Mouse (Mus musculus) hindbrain, embryonic 15.5 days (tissue): Measurements from ENCODE around the gene Gm28374. TPM values are rescaled to one million over a fixed set of nuclear protein-coding genes. Genes with fewer than 3 reads are reported as not detected.
A peak's percentile ranks its signal among the peaks of the same experiment; 100 is the strongest.

Experiments
- ATAC-seq: fragments of 200-750 bp; cut with Nextera tagmentation; 2 replicates; pipeline ENCODE4 v1.8.0; 2017; ENCODE audit warnings: low read depth, moderate number of reproducible peaks, moderate TSS enrichment; ENCODE audit not compliant: low FRiP score
- H3K27ac ChIP-seq: fragments of 300-500 bp; sonication (generic); replicated peaks from 2 replicates; pipeline ENCODE4 v1.5.1; 2015; ENCODE audit warnings: mild to moderate bottlenecking, inconsistent platforms
- H3K27me3 ChIP-seq: fragments of 300-500 bp; sonication (generic); 2 replicates; pipeline ENCODE4 v1.6.1; 2015; ENCODE audit warnings: control low read depth, inconsistent platforms
- H3K36me3 ChIP-seq: fragments of 300-500 bp; sonication (generic); 2 replicates; pipeline ENCODE4 v1.6.1; 2015; ENCODE audit warnings: control low read depth, inconsistent platforms
- H3K4me1 ChIP-seq: fragments of 300-500 bp; sonication (generic); replicated peaks from 2 replicates; pipeline ENCODE4 v1.6.1; 2015; ENCODE audit warnings: control low read depth, inconsistent platforms
- H3K4me2 ChIP-seq: fragments of 300-500 bp; sonication (generic); 2 replicates; pipeline ENCODE4 v1.6.1; 2015; ENCODE audit warnings: moderate library complexity, mild to moderate bottlenecking, inconsistent platforms
- H3K4me3 ChIP-seq: fragments of 300-500 bp; sonication (generic); 2 replicates; pipeline ENCODE4 v1.5.1; 2015; ENCODE audit warnings: mild to moderate bottlenecking, inconsistent platforms
- H3K9ac ChIP-seq: fragments of 300-500 bp; sonication (generic); 2 replicates; pipeline ENCODE4 v1.6.1; 2015; ENCODE audit warnings: inconsistent platforms
- H3K9me3 ChIP-seq: fragments of 300-500 bp; sonication (generic); 2 replicates; pipeline ENCODE4 v1.6.1; 2016; ENCODE audit warnings: control low read depth, inconsistent platforms
- WGBS: fragments of 180-500 bp; shearing (Covaris S2); methylation state at CpG from one replicate; pipeline ENCODE4 v1.1.7; 2015; 5-methylcytosine and 5-hydroxymethylcytosine counted together
- polyA plus RNA-seq: library from polyadenylated mRNA; unstranded; fragments of >200 nt; fragmentation: Nextera tagmentation; extraction: Ambion mirVana; gene quantifications from 2 replicates; pipeline ENCODE4 v1.2.1, GENCODE M21; 2015

Gene Gm28374
- polyA plus RNA-seq, 1 experiment from 2014 or later, result 1.4 TPM

- H3K4me1 ChIP-seq, result peaks cover 62% of the 10 kb centered on the region
- 65% methylated on average over 5 of the region's 5 CpGs for WGBS
- H3K27ac ChIP-seq, result peak overlapping the region; percentile 93; the same call in 1 of the 2 replicates
- peak overlapping the region; percentile 98 for H3K9ac ChIP-seq
- no peak for ATAC-seq
- no peaks in the 10 kb centered on the region for H3K27me3 ChIP-seq
- H3K9me3 ChIP-seq, result no peaks in the 10 kb centered on the region
- H3K4me3 ChIP-seq, result peak overlapping the region; percentile 93
- peak overlapping the region; percentile 99 for H3K4me2 ChIP-seq
- H3K36me3 ChIP-seq, result peaks cover 4% of the 10 kb centered on the region; the same call in 1 of the 2 replicates
Measured at GRCm38 (mm10) chr19:6062418-6062817, 19.6 kb downstream of the Gm28374 start.

GRCm38 (mm10) chr19:6061641-6062302 is 20.3 kb downstream of the Gm28374 start:
- Histone ChIP-seq H3K4me1 (peaks cover 62% of the 10 kb centered on the region), H3K27ac (peak overlapping the region; percentile 93), H3K4me2 (peak overlapping the region; percentile 99), H3K9ac (peak overlapping the region; percentile 98), H3K27me3 (no peaks in the 10 kb centered on the region), H3K4me3 (peak overlapping the region; percentile 93), H3K36me3 (peaks cover 4% of the 10 kb centered on the region; the same call in 1 of the 2 replicates), H3K9me3 (no peaks in the 10 kb centered on the region)
- ATAC-seq, result peak; percentile 1; the same call in 1 of the 2 replicates
- WGBS, result 1% methylated on average over 44 of the region's 44 CpGs

GRCm38 (mm10) chr19:6061021-6061533 is 21.0 kb downstream of the Gm28374 start, which contains the start of gene Znhit2:
TSS of gene Znhit2 (plus strand) at chr19:6061192.
- peak within 1 kb of the TSS; percentile 93 for H3K27ac ChIP-seq
- peaks cover 62% of the 10 kb centered on the region for H3K4me1 ChIP-seq
- under 1% methylated on average over 58 of the region's 58 CpGs for WGBS
- peaks cover 4% of the 10 kb centered on the region; the same call in 1 of the 2 replicates for H3K36me3 ChIP-seq
- peak within 1 kb of the TSS; percentile 93 for H3K4me3 ChIP-seq
- H3K27me3 ChIP-seq, result no peaks in the 10 kb centered on the region
- ATAC-seq, result peak; percentile 67
- H3K4me2 ChIP-seq, result peak within 1 kb of the TSS; percentile 99
- H3K9me3 ChIP-seq, result no peaks in the 10 kb centered on the region
- H3K9ac ChIP-seq, result peak within 1 kb of the TSS; percentile 98

- Histone ChIP-seq H3K36me3 (peaks cover 15% of the 10 kb centered on the region), H3K27me3 (no peaks in the 10 kb centered on the region), H3K27ac (no peak overlapping the region), H3K4me2 (peak overlapping the region; percentile 88), H3K4me3 (peak overlapping the region; percentile 92), H3K9ac (peak overlapping the region; percentile 88), H3K9me3 (no peaks in the 10 kb centered on the region), H3K4me1 (peaks cover 51% of the 10 kb centered on the region)
- WGBS, result 89% methylated on average over 5 of the region's 5 CpGs
- no peak for ATAC-seq
Measured at GRCm38 (mm10) chr19:6058966-6059365, 23.1 kb downstream of the Gm28374 start.

GRCm38 (mm10) chr19:6058513-6058912 is 23.5 kb downstream of the Gm28374 start:
- 39% methylated on average over 5 of the region's 5 CpGs for WGBS
- Histone ChIP-seq H3K4me2 (peak overlapping the region; percentile 88), H3K4me3 (peak overlapping the region; percentile 92), H3K27me3 (no peaks in the 10 kb centered on the region), H3K9me3 (no peaks in the 10 kb centered on the region), H3K4me1 (peaks cover 47% of the 10 kb centered on the region), H3K9ac (peak overlapping the region; percentile 88), H3K36me3 (peaks cover 20% of the 10 kb centered on the region), H3K27ac (peak overlapping the region; percentile 88; the same call in 1 of the 2 replicates)
- no peak for ATAC-seq

GRCm38 (mm10) chr19:6057313-6058096 is 24.6 kb downstream of the Gm28374 start, which contains the start of the genes Mrpl49 and Fau:
TSS of gene Mrpl49 (minus strand) at chr19:6057785.
TSS of gene Fau (plus strand) at chr19:6057844.
- Histone ChIP-seq H3K4me1 (peaks cover 37% of the 10 kb centered on the region), H3K36me3 (peaks cover 30% of the 10 kb centered on the region), H3K27ac (peak within 1 kb of the TSS; percentile 88), H3K4me2 (peak within 1 kb of the TSS; percentile 88), H3K4me3 (peak within 1 kb of the TSS; percentile 92), H3K9ac (peak within 1 kb of the TSS; percentile 89), H3K27me3 (no peaks in the 10 kb centered on the region), H3K9me3 (no peaks in the 10 kb centered on the region)
- WGBS, result under 1% methylated on average over 63 of the region's 63 CpGs
- ATAC-seq, result peak; percentile 90

- Histone ChIP-seq H3K9me3 (no peaks in the 10 kb centered on the region), H3K27me3 (no peaks in the 10 kb centered on the region), H3K9ac (peak overlapping the region; percentile 89), H3K4me3 (peak overlapping the region; percentile 92), H3K4me2 (peak overlapping the region; percentile 88), H3K27ac (no peak overlapping the region), H3K36me3 (peaks cover 38% of the 10 kb centered on the region), H3K4me1 (peaks cover 28% of the 10 kb centered on the region)
- no peak for ATAC-seq
- WGBS, result 60% methylated on average over 4 of the region's 4 CpGs
Measured at GRCm38 (mm10) chr19:6056696-6057095, 25.4 kb downstream of the Gm28374 start.

- Histone ChIP-seq H3K4me3 (no peak overlapping the region), H3K9ac (no peak overlapping the region), H3K4me1 (peaks cover 23% of the 10 kb centered on the region), H3K9me3 (no peaks in the 10 kb centered on the region), H3K4me2 (no peak overlapping the region), H3K27ac (no peak overlapping the region), H3K27me3 (no peaks in the 10 kb centered on the region), H3K36me3 (peaks cover 58% of the 10 kb centered on the region)
- WGBS, result 88% methylated on average over 5 of the region's 5 CpGs
- ATAC-seq, result no peak
Measured at GRCm38 (mm10) chr19:6054296-6054695, 27.8 kb downstream of the Gm28374 start.

- Histone ChIP-seq H3K4me2 (no peak overlapping the region), H3K4me1 (peaks cover 26% of the 10 kb centered on the region), H3K27ac (no peak overlapping the region), H3K9ac (no peak overlapping the region), H3K4me3 (no peak overlapping the region), H3K9me3 (no peaks in the 10 kb centered on the region), H3K36me3 (peaks cover 69% of the 10 kb centered on the region), H3K27me3 (no peaks in the 10 kb centered on the region)
- 86% methylated on average over 7 of the region's 7 CpGs for WGBS
- no peak for ATAC-seq
Measured at GRCm38 (mm10) chr19:6052516-6052915, 29.5 kb downstream of the Gm28374 start.

- Histone ChIP-seq H3K36me3 (peaks cover 57% of the 10 kb centered on the region), H3K4me2 (0 out of 2 replicates have a peak overlapping the region, but pooled peaks have one; percentile 98), H3K4me1 (peaks cover 27% of the 10 kb centered on the region), H3K9ac (no peak overlapping the region), H3K27me3 (no peaks in the 10 kb centered on the region), H3K9me3 (no peaks in the 10 kb centered on the region), H3K27ac (no peak overlapping the region), H3K4me3 (no peak overlapping the region)
- no peak for ATAC-seq
- 91% methylated on average over 11 of the region's 11 CpGs for WGBS
Measured at GRCm38 (mm10) chr19:6048681-6049410, 33.2 kb downstream of the Gm28374 start.

- no peak for ATAC-seq
- Histone ChIP-seq H3K4me3 (peak overlapping the region; percentile 99), H3K4me2 (peak overlapping the region; percentile 98), H3K9me3 (no peaks in the 10 kb centered on the region), H3K36me3 (peaks cover 46% of the 10 kb centered on the region), H3K9ac (peak overlapping the region; percentile 78), H3K27me3 (no peaks in the 10 kb centered on the region), H3K4me1 (peaks cover 27% of the 10 kb centered on the region), H3K27ac (no peak overlapping the region)
- WGBS, result 86% methylated on average over 8 of the region's 8 CpGs
Measured at GRCm38 (mm10) chr19:6047899-6048166, 34.2 kb downstream of the Gm28374 start.
